Mouse (Mus musculus) hindbrain, postnatal 0 days (tissue): ENCODE measurements around the gene Spry2. TPM values are rescaled to one million over a fixed set of nuclear protein-coding genes. Genes with fewer than 3 reads are reported as not detected.

Experiments used
- ATAC-seq: fragments of 200-750 bp; cut with Nextera tagmentation; 2 replicates; pipeline ENCODE4 v1.8.0; 2017; ENCODE audit warnings: mild to moderate bottlenecking, moderate TSS enrichment, moderate library complexity
- DNase-seq: peaks from one replicate; pipeline ENCODE4 v3.0.0-alpha.2; 2015; ENCODE audit warnings: low spot score
- H3K27ac ChIP-seq: fragments of 300-500 bp; sonication (generic); 2 replicates; pipeline ENCODE4 v1.5.1; 2014; ENCODE audit warnings: mild to moderate bottlenecking
- H3K27me3 ChIP-seq: fragments of 300-500 bp; sonication (generic); 2 replicates; pipeline ENCODE4 v1.6.1; 2014; ENCODE audit warnings: low read length, mixed read lengths; ENCODE audit not compliant: insufficient read depth
- H3K36me3 ChIP-seq: fragments of 300-500 bp; sonication (generic); 2 replicates; pipeline ENCODE4 v1.6.1; 2014; ENCODE audit warnings: low read length, mixed read lengths; ENCODE audit not compliant: insufficient read depth
- H3K4me1 ChIP-seq: fragments of 300-500 bp; sonication (generic); 2 replicates; pipeline ENCODE4 v1.6.1; 2014; ENCODE audit warnings: antibody characterized with exemption, low read length, mixed read lengths; ENCODE audit not compliant: insufficient read depth
- H3K4me2 ChIP-seq: fragments of 300-500 bp; sonication (generic); 2 replicates; pipeline ENCODE4 v1.6.1; 2014; ENCODE audit warnings: low read depth, mild to moderate bottlenecking, low read length, moderate library complexity, mixed read lengths
- H3K4me3 ChIP-seq: fragments of 300-500 bp; sonication (generic); 2 replicates; pipeline ENCODE4 v1.5.1; 2014; ENCODE audit warnings: low read length
- H3K9ac ChIP-seq: fragments of 300-500 bp; sonication (generic); replicated peaks from 2 replicates; pipeline ENCODE4 v1.6.1; 2014; ENCODE audit warnings: mild to moderate bottlenecking, low read length, moderate library complexity, mixed read lengths
- H3K9me3 ChIP-seq: fragments of 300-500 bp; sonication (generic); 2 replicates; pipeline ENCODE4 v1.6.1; 2016; ENCODE audit warnings: low read length, mixed read lengths
- CTCF ChIP-seq: IDR thresholded peaks from 2 replicates; pipeline ENCODE4 v1.5.1; 2016; ENCODE audit warnings: antibody characterized with exemption, control low read depth, low read depth
- WGBS: fragments of 180-500 bp; shearing (Covaris S2); extraction: QIAGEN DNeasy Blood & Tissue Kit; methylation state at CpG from one replicate; pipeline ENCODE4 v1.1.7; 2014; 5-methylcytosine and 5-hydroxymethylcytosine counted together
- polyA plus RNA-seq: library from polyadenylated mRNA; unstranded; fragments of >200 nt; fragmentation: Nextera tagmentation; extraction: Ambion mirVana; gene quantifications from 2 replicates; pipeline ENCODE4 v1.2.1, GENCODE M21; 2015
- total RNA-seq: library from RNA; depleted of rRNA; stranded (reverse); fragments of >200 nt; gene quantifications from 2 replicates; pipeline ENCODE4 v1.2.3, GENCODE M21; 2014

Spry2 gene
- total and polyA plus RNA-seq, 2 experiments from 2014 or later: 33.5 to 61.7 TPM

DNA sequence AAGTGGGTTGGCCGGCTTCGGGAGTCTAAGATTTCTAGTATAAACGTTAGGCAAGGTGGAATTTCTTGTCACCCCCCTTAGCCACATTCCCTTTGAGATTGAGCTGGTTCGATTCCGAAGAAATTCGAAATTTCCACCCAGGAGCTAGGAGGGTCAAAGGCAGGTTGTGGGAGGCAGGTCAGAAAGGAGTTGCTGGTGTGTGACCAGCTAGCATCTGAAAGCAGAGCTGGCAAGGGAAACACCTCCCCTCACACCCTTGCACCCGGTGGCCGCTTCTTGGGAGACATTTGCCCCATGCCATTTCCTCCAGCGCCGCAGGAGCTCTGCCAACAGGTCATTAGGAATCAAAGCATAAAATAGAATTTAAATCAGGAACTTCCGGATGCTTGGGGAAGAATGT is 2.5 kb upstream of the Spry2 start:
- ATAC-seq: no peak

DNA sequence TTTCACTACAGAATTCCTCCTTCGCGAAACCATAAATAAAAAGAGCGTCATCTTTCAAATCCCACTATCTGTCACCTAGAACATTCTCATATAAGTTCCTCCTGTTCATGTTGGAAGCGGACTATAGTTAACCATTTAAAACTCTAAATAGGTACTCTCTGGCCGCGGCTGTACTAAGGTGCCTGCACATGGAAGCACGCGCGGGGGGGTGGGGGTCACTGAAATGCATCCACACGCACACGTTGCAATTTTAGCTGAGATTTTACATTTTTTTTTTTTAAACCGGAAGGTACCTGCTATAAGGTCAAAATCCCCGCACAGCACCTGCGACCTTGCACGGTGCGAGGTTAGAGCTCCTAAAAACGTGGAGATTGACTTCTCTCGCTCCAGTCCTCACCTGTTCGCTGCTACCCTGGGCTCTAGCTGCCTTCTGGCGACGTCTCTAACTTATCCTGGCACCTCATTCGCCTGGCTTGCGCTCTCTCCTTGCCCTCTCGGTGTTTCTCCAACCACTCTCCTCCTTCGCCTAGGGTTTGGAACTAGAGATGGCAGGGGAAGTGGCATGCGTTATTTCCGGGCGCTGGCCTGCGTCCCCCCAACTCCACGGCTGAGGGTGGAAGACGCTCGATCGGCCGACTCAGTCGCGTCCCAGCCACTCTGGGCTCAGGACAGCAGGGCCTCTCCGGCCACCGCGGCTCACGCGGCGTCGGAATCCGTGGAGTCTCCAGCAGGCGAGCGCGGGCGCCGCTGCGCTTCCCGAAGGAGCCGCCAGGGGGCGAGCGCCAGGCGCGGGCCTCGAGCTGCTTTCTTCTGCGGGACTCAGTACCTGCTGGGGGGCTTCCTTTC is 1.9 kb upstream of the Spry2 start:
- H3K36me3 ChIP-seq: no peaks in the 10 kb centered on the region

More for the DNA sequence above, 2.5 kb upstream of the Spry2 start:
- Histone ChIP-seq H3K4me2 (peak overlapping the region; percentile 99), H3K36me3 (no peaks in the 10 kb centered on the region), H3K27ac (peak overlapping the region; percentile 94; the same call in 1 of the 2 replicates), H3K4me3 (peak overlapping the region; percentile 71), H3K9me3 (no peaks in the 10 kb centered on the region), H3K27me3 (no peaks in the 10 kb centered on the region), H3K9ac (peak overlapping the region; percentile 93; the same call in 1 of the 2 replicates), H3K4me1 (no peaks in the 10 kb centered on the region)
- 4% methylated on average over 11 of the region's 11 CpGs for WGBS
- DNase-seq: peak; percentile 17
- no peak for TF ChIP-seq CTCF

DNA sequence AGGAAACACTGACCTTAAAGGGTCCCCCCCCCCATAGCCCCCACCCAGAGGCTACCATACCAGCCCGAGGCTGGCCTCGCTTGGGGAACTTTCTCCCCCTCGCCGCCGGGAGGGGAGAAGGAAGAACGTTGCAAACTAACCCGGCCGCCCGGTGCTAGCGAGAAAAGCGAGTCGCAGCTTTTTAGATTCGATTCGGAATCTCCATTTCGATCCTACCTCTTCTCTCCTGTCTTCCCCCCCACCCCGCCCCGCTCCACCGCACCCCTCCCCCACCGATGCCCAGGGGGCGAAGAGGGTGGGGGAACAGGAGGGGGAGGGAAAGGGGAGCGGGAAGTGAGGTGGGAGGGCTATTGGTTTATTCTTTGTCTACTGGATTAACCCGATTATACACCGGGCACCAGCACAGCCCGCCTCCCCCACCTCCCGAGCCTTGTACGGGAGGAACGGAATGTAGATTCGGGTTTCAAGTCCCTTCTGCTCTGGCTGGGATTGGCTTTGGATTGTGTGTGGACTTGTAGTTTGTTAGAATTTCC is 1.0 kb upstream of the Spry2 start:
- DNase-seq (peak; percentile 81), ATAC-seq (peak; percentile 52)
- WGBS: 0% methylated on average over 24 of the region's 28 CpGs

More for the DNA sequence above, 1.9 kb upstream of the Spry2 start:
- H3K4me2 ChIP-seq: peak overlapping the region; percentile 99
- no peaks in the 10 kb centered on the region for H3K27me3 ChIP-seq
- no peaks in the 10 kb centered on the region for H3K9me3 ChIP-seq
- DNase-seq (peak; percentile 89), ATAC-seq (peak; percentile 31)
- H3K4me1 ChIP-seq: peaks cover 2% of the 10 kb centered on the region; the same call in 1 of the 2 replicates
- peak overlapping the region; percentile 94 for H3K27ac ChIP-seq
- H3K9ac ChIP-seq: peak overlapping the region; percentile 93
- WGBS: under 1% methylated on average over 58 of the region's 58 CpGs
- peak overlapping the region; percentile 71 for H3K4me3 ChIP-seq
- TF ChIP-seq CTCF: peak; percentile 65

DNA sequence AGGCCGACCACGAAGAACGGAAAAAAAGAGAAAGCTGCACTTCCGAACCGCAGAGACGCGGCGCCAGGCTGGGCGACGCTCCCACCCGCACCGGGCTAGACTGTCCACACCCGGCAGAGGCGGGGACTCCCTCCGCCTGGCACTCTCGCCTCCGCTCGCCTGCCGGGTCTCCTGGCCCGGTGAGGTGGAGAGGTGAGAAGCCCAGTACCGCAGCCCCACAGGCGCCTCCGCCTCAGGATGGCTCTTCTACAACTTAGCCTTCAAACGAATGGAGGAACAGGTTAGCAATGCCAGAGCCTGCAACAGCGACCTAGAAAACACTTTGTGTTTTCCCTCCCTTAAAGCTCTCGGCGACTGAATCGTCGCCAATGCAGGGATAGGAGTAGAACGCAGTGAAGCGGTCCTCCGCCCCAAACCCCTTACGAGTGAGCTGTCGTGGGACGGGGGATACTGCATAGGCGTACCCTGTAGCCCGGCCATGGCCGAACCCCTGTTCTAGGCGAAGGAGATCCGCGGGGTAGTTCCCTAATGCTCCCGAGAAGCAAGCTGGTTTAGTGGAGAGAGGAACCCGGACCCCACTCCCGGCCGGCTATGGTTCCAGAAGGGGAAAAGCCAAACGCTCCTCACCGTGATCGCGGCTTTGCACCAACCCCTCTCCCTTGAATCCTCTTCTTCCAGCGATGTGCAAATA is 513 bp downstream of the Spry2 start:
- DNase-seq (peak; percentile 52), ATAC-seq (no peak)
- H3K4me3 ChIP-seq: peak overlapping the region; percentile 71
- peak overlapping the region; percentile 94 for H3K27ac ChIP-seq
- TF ChIP-seq CTCF: no peak
- no peaks in the 10 kb centered on the region for H3K36me3 ChIP-seq
- H3K9ac ChIP-seq: peak overlapping the region; percentile 93
- H3K4me1 ChIP-seq: peaks cover 5% of the 10 kb centered on the region
- WGBS: under 1% methylated on average over 50 of the region's 50 CpGs
- H3K4me2 ChIP-seq: peak overlapping the region; percentile 99
- no peaks in the 10 kb centered on the region for H3K27me3 ChIP-seq
- no peaks in the 10 kb centered on the region for H3K9me3 ChIP-seq

More for the DNA sequence above, 1.0 kb upstream of the Spry2 start:
- Histone ChIP-seq H3K27ac (peak overlapping the region; percentile 94), H3K4me2 (peak overlapping the region; percentile 99), H3K4me1 (peaks cover 5% of the 10 kb centered on the region), H3K36me3 (no peaks in the 10 kb centered on the region), H3K4me3 (peak overlapping the region; percentile 71), H3K9ac (peak overlapping the region; percentile 93), H3K9me3 (no peaks in the 10 kb centered on the region), H3K27me3 (no peaks in the 10 kb centered on the region)
- no peak for TF ChIP-seq CTCF

DNA sequence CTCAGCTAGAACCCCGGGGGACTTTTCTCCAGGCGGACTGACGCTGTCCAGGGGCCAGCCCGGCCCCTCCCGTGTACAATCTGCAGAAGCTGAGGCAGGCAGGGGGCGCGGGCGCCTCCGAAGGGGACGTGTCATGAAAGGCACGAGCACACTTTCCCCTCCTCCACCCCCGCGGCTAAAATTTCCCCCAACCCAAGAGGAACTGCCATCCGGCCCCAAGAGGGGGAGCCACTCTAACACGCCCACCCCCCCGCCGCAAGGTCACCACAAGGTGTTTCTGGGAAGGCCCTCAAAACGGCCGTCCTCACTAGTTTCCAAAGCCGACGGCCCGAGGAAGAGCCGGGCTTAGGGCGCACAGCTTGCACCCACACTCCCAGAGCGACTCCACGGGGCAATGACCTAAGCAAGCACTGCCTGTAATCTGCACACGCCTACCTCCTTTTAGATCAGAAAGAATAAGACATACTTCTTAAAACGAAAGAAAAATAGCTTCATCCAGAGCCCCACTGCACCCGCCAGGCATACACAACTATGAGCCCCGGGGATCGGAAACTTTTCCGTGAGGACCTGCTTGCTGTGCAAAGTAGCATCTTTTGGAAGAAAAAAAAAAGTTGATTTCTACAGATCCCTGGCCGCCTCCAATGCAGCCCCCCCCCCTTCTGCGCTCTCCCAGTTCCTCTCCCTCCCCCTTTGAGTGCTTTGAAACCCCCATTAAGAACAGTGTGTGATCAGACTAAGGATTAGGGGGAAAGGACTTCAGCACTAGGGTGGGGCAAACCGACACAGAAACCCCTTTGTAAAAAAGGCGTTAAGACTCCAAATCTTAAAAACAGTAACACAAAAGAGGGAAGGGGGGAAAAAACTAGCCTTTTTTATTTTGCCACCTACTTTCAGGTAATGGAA is 1.4 kb downstream of the Spry2 start:
- peaks cover 5% of the 10 kb centered on the region for H3K4me1 ChIP-seq
- 0% methylated on average over 36 of the region's 36 CpGs for WGBS
- peak overlapping the region; percentile 99 for H3K4me2 ChIP-seq
- H3K36me3 ChIP-seq: no peaks in the 10 kb centered on the region
- no peaks in the 10 kb centered on the region for H3K9me3 ChIP-seq
- H3K27me3 ChIP-seq: no peaks in the 10 kb centered on the region
- peak; percentile 39 for TF ChIP-seq CTCF
- H3K27ac ChIP-seq: peak overlapping the region; percentile 94
- peak overlapping the region; percentile 71 for H3K4me3 ChIP-seq
- peak overlapping the region; percentile 93 for H3K9ac ChIP-seq
- DNase-seq (peak; percentile 75), ATAC-seq (no peak)

DNA sequence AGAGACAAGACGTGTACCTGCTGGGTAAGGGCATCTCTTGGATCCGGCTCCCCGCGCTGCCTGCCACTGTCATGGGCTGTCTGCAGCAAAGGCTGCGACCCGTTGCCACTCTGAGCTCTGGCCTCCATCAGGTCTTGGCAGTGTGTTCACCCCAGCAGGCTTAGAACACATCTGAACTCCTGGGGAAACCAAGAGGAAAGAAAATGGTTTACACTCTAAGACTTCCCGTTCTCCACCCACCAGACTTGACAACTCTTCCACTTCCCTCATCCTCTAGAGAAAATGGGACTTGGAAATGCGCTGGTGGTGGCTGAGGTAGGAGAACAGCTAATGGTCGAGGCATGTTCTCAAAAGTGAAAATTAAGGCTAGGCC is 3.0 kb downstream of the Spry2 start:
- Histone ChIP-seq H3K4me3 (peak overlapping the region; percentile 71), H3K27ac (peak overlapping the region; percentile 94), H3K4me1 (peaks cover 5% of the 10 kb centered on the region), H3K9me3 (no peaks in the 10 kb centered on the region), H3K27me3 (no peaks in the 10 kb centered on the region), H3K4me2 (peak overlapping the region; percentile 99), H3K9ac (peak overlapping the region; percentile 93), H3K36me3 (no peaks in the 10 kb centered on the region)
- ATAC-seq: no peak
- TF ChIP-seq CTCF: no peak
- WGBS: 19% methylated on average over 9 of the region's 9 CpGs
- DNase-seq: peak; percentile 46
